ENCODE assay signal across 12 mouse cellular contexts in the genomic region with DNA sequence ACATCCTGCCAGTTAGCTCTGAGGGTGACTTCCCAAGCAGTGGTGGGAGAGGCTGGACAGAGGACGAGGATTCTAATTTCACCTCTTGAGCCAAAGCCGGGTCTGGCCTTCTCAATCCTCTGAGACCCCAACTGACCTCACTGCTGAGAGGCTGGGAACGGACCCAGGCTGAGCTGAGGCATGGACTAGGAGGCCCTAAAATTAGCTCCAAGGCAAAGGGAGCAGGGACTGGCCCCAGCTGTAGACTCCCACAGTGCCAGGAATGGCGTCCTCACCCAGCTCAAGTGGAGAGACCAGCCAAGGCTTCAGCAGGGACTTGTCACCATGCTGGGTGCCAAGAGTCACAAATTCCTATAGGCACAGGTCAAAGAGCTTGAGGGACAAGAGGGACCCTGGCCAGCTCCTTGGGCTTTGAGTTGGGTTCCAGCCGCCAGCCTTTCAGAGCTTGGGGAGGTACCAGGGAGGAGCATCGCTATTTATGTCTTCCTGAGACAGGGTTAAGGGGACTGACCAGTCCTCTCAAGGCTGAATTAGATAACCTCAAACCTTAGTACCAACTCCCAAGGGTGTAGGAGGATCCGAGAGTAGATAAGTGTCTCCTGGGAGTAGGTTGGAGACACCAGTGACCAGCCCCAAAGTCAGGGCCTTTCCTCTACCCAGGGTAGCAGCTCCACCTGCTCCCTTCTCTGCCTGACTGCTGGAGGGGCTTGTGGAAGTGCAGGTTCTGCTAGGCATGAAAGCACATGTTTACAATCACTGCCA. TPM values are rescaled to one million over a fixed set of nuclear protein-coding genes. Genes with fewer than 3 reads are reported as not detected.
DNase-seq lines count a peak whose midpoint lies in the region; ATAC-seq and TF ChIP-seq lines count a peak whose summit lies in the region.
"Had no signal": no experiment of that assay in that cellular context is flagged by ENCODE, and none has a peak within 500 bp of the region (broad histone marks: within the 10 kb centered on the region; RNA-seq: fewer than 3 reads in every experiment).

No protein-coding gene starts in this region.

- H3K27me3 ChIP-seq in liver, adult 2 months (ENCODE audit: control insufficient read depth, insufficient read depth, low read length) = no peaks in the 10 kb centered on the region
- no peaks in the 10 kb centered on the region for H3K27me3 ChIP-seq in liver, embryonic 11.5 days (replicated peaks; ENCODE audit: control insufficient read depth, insufficient read depth, low read length)
- no peaks in the 10 kb centered on the region for H3K27me3 ChIP-seq in stomach, embryonic 16.5 days (ENCODE audit: control insufficient read depth, insufficient read depth, low read length)
- H3K27me3 ChIP-seq: liver, embryonic 12.5 days had no signal

- H3K4me3 ChIP-seq in liver, adult 2 months (ENCODE audit: insufficient read depth, low read depth, low read length) = no peak overlapping the region
- H3K4me3 ChIP-seq in liver, embryonic 11.5 days (ENCODE audit: low read depth, low read length) = no peak overlapping the region
- H3K4me3 ChIP-seq in stomach, embryonic 16.5 days (replicated peaks; ENCODE audit: low read length) = no peak overlapping the region
- H3K4me3 ChIP-seq: liver, embryonic 12.5 days had no signal

- no peak overlapping the region for H3K4me2 ChIP-seq in liver, embryonic 11.5 days
- no peak overlapping the region for H3K4me2 ChIP-seq in stomach, embryonic 16.5 days (ENCODE audit: low read depth, low read length)
- H3K4me2 ChIP-seq: liver, embryonic 12.5 days had no signal

- no peak for ATAC-seq in liver, embryonic 11.5 days (replicated peaks; ENCODE audit: low FRiP score)
- peak; percentile 57; the same call in 1 of the 2 replicates for ATAC-seq in stomach, embryonic 16.5 days (ENCODE audit: insufficient read depth, low FRiP score)
- ATAC-seq: hindbrain, postnatal 0 days; liver, embryonic 12.5 days had no signal

- DNase-seq in liver, adult 2 months (ENCODE audit: extremely low read depth, low read depth, low spot score) = peak; percentile 22
- DNase-seq in liver, embryonic 11.5 days (ENCODE audit: low spot score) = no peak
- DNase-seq in heart, adult 18-20 months = peak; percentile 81 to 88
- peak; percentile 75 for DNase-seq in heart, postnatal 4 days
- no peak for DNase-seq in right cerebral cortex, adult 18-20 months
- DNase-seq in thymus, postnatal 0 days (ENCODE audit: low spot score) = no peak
- DNase-seq in adrenal gland, postnatal 4 days (ENCODE audit: low spot score in 2 of 2) = no peak
- DNase-seq: cerebellum, adult 18-20 months; thymus, postnatal 14 days had no signal

- H3K4me1 ChIP-seq in liver, adult 2 months (ENCODE audit: control insufficient read depth, insufficient read depth, low read length) = 0 out of 2 replicates have a peak, but pooled peaks cover 2% of the 10 kb centered on the region
- no peaks in the 10 kb centered on the region; the same call in 1 of the 2 replicates for H3K4me1 ChIP-seq in liver, embryonic 11.5 days (replicated peaks; ENCODE audit: control insufficient read depth, insufficient read depth, low read length)
- H3K4me1 ChIP-seq in stomach, embryonic 16.5 days (ENCODE audit: control insufficient read depth, insufficient read depth, low read length) = peaks cover 11% of the 10 kb centered on the region

- no peak overlapping the region for H3K27ac ChIP-seq in liver, adult 2 months (replicated peaks; ENCODE audit: insufficient read depth, low read depth, low read length)
- H3K27ac ChIP-seq in liver, embryonic 11.5 days (ENCODE audit: low read depth, low read length) = no peak overlapping the region
- H3K27ac ChIP-seq in stomach, embryonic 16.5 days (ENCODE audit: low read length) = no peak overlapping the region
- H3K27ac ChIP-seq: hindbrain, postnatal 0 days; liver, embryonic 12.5 days had no signal

- TF ChIP-seq POLR2A in liver, adult 2 months (IDR thresholded peaks at IDR 0.05; ENCODE audit: extremely low read depth, insufficient read depth, low read length) = no peak

- no peaks in the 10 kb centered on the region for H3K79me2 ChIP-seq in liver, adult 2 months (ENCODE audit: control insufficient read depth, insufficient read depth, low read length)

- H3K9ac ChIP-seq in liver, adult 2 months (ENCODE audit: low read depth, low read length) = no peak overlapping the region
- no peak overlapping the region for H3K9ac ChIP-seq in liver, embryonic 11.5 days (ENCODE audit: low read depth, low read length)
- no peak overlapping the region for H3K9ac ChIP-seq in stomach, embryonic 16.5 days (ENCODE audit: low read length)
- H3K9ac ChIP-seq: liver, embryonic 12.5 days had no signal

- no peak for TF ChIP-seq CTCF in liver, adult 2 months (IDR thresholded peaks at IDR 0.05; ENCODE audit: low read depth, low read length)

- H3K9me3 ChIP-seq in liver, embryonic 11.5 days (ENCODE audit: control insufficient read depth, low read length) = no peaks in the 10 kb centered on the region
- H3K9me3 ChIP-seq in stomach, embryonic 16.5 days (replicated peaks; ENCODE audit: control insufficient read depth, low read length) = no peaks in the 10 kb centered on the region
- H3K9me3 ChIP-seq: liver, embryonic 12.5 days had no signal

- no peaks in the 10 kb centered on the region for H3K36me3 ChIP-seq in liver, adult 2 months (ENCODE audit: control insufficient read depth, insufficient read depth, low read length)
- H3K36me3 ChIP-seq in liver, embryonic 11.5 days (ENCODE audit: control insufficient read depth, insufficient read depth, low read length) = no peaks in the 10 kb centered on the region
- no peaks in the 10 kb centered on the region for H3K36me3 ChIP-seq in stomach, embryonic 16.5 days (ENCODE audit: control insufficient read depth, insufficient read depth, low read length)
- H3K36me3 ChIP-seq: liver, embryonic 12.5 days had no signal

- WGBS in liver, adult 2 months = 85% methylated on average over 7 of the region's 7 CpGs
- WGBS in liver, embryonic 11.5 days = 71% methylated on average over 7 of the region's 7 CpGs
- WGBS in stomach, embryonic 16.5 days = 68% methylated on average over 7 of the region's 7 CpGs

RNA-seq across cellular contexts. Expression of gene P2ry2, which starts 36.8 kb away (rescaled TPM):
- 4.1 and 5.4 TPM in 2 replicates for total RNA-seq in liver, adult 2 months (2014; rRNA removed)
- 13.4 and 15.4 TPM in 2 replicates for polyA plus RNA-seq in liver, adult 2 months (2012; rRNA removed)
- polyA plus RNA-seq in liver, embryonic 11.5 days (2014; fragmentation: Nextera tagmentation; extraction: Ambion mirVana) = 1.6 and 2.2 TPM in 2 replicates
- 10 to 100 TPM; 19.5 to 20.1 TPM for total RNA-seq in heart, adult 18-20 months (2021)
- total RNA-seq in heart, postnatal 4 days (2021) = 10 to 100 TPM; 10.6 to 12.2 TPM
- 8.5 and 12.0 TPM in 2 replicates for polyA plus RNA-seq in stomach, embryonic 16.5 days (2015; fragmentation: Nextera tagmentation; extraction: Ambion mirVana)
- 1.6 TPM in 2 replicates for polyA plus RNA-seq in thymus, postnatal 0 days (2015; fragmentation: Nextera tagmentation; extraction: Ambion mirVana)
- total RNA-seq in adrenal gland, postnatal 4 days (2021) = 1 to 10 TPM; 2.7 to 2.8 TPM

RNA-seq across cellular contexts. Expression of gene Fchsd2, which starts 43.2 kb away (rescaled TPM):
- 39.1 and 43.0 TPM in 2 replicates for total RNA-seq in liver, adult 2 months (2014; rRNA removed)
- 4.5 and 8.9 TPM in 2 replicates for polyA plus RNA-seq in liver, adult 2 months (2012; rRNA removed)
- polyA plus RNA-seq in liver, embryonic 11.5 days (2014; fragmentation: Nextera tagmentation; extraction: Ambion mirVana) = 14.2 and 14.4 TPM in 2 replicates
- total RNA-seq in heart, adult 18-20 months (2021) = 10 to 100 TPM; 18.3 to 22.5 TPM
- total RNA-seq in heart, postnatal 4 days (2021) = 10 to 100 TPM; 20.4 to 22.1 TPM
- 20.0 and 21.5 TPM in 2 replicates for polyA plus RNA-seq in stomach, embryonic 16.5 days (2015; fragmentation: Nextera tagmentation; extraction: Ambion mirVana)
- polyA plus RNA-seq in thymus, postnatal 0 days (2015; fragmentation: Nextera tagmentation; extraction: Ambion mirVana) = 16.9 and 17.8 TPM in 2 replicates
- 10 to 100 TPM; 37.8 to 39.9 TPM for total RNA-seq in adrenal gland, postnatal 4 days (2021)

Comparison
In these comparisons a context has a peak if more than half of its experiments do, and no peak if none do; other contexts are left out.
1. DNase-seq: peak in liver, adult 2 months (single experiment), heart, adult 18-20 months (2 of 2) and heart, postnatal 4 days (single experiment); none in liver, embryonic 11.5 days (single experiment), right cerebral cortex, adult 18-20 months (single experiment), thymus, postnatal 0 days (single experiment) and adrenal gland, postnatal 4 days (0 of 2).